Mouse (Mus musculus) adrenal gland, postnatal 36 days (tissue): ENCODE measurements around the gene Bbs9. TPM values are rescaled to one million over a fixed set of nuclear protein-coding genes. Genes with fewer than 3 reads are reported as not detected.
"Not testable (repeated sequence)": the region's sequence is repeated elsewhere in the genome, so short reads cannot be mapped to it uniquely, and the experiment has no call there.

Experiments
- DNase-seq, 2 experiments: peaks; one replicate each; pipeline ENCODE4 v3.0.0; 2021; ENCODE audit warnings: mixed read lengths in 1 of 2
- long read RNA-seq, 2 experiments: library from polyadenylated mRNA; stranded (forward); transcript quantifications; one replicate each; pipeline ENCODE4 v2.0.0; 2021; ENCODE audit warnings: borderline sequencing depth in 2 of 2
- total RNA-seq, 2 experiments: library from RNA; stranded (reverse); gene quantifications; 2 replicates each; pipeline ENCODE4 v1.2.3; 2021

Gene Bbs9
- 10 to 100 TPM; 13.2 to 13.4 TPM for total RNA-seq
- long read RNA-seq, experiment 1, partial matches to known transcripts: 1 of 3 reads
- long read RNA-seq, experiment 1, other reads (novel, unspliced or antisense): 0 of 3 reads
- long read RNA-seq, experiment 2, partial matches to known transcripts: 0 of 4 reads
- long read RNA-seq, experiment 2, other reads (novel, unspliced or antisense): 3 of 4 reads

GRCm38 (mm10) chr9:22475424-22475868, at the start of gene Bbs9:
Bbs9 (plus strand) TSS chr9:22475715.
- peak; percentile 95 for DNase-seq

DNA sequence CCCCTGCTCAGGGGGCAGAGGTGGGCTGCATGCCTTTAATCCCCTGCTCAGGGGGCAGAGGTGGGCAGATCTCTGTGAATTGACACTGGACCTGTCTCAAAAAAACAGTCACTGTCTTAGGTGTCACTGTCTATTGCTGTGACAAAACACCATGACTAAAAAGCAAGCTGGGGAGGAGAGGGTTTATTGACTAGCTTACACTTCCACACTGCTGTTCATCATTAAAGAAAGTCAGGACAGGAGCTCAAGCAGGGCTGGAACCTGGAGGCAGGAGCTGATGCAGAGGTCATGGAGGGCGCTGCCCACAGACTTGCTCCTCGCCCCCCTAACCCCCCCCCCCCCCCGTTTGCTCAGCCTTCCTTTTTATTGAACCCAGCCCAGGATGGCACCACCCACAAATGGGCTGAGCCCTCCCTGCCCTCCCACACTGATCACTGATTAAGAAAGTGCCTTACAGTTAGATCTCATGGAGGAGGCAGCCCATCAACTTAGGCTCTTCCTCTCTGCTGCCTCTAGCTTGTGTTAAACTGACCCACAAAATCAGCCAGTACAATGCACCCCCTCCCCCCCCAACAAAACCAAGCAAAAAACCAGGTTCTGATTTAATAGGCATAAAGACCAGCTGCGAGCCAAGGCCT, 47.4 kb upstream of the Bbs9 start:
- DNase-seq: no peak

DNA sequence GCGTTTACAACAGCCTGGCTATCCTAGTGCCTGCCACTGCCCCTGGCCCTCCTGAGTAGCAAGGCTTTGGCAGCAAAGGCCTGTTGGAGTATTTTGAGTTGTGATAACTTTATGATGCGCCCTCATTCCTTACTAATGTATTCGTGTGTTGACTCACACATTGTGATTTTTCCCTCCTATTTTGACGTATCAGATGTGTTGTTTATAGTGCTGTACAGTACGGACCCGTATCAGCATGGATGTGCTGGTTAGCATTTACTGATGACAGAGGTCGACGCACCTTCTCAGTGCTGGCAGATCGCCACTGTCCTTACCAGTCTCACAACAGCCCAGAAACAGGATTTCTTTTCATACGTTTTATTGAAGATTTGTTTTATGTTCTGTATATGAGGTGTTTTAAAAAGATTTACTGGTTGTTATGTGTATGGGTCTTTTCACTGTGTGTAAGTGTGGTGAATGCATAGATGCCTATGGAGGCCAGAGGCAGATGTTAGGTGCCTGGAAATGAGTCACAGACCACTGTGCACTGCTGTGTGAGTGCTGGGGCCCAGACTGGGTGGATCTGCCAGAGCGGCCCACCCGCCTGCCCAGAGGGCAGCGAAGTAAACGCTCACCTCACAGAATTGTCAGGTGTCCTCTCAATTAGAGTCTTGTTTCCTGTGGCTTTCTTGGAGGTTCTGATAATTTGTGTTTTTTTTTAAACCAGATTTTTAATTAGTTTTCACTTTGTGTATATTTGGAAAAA, 46.7 kb upstream of the Bbs9 start:
- no peak for DNase-seq

DNA sequence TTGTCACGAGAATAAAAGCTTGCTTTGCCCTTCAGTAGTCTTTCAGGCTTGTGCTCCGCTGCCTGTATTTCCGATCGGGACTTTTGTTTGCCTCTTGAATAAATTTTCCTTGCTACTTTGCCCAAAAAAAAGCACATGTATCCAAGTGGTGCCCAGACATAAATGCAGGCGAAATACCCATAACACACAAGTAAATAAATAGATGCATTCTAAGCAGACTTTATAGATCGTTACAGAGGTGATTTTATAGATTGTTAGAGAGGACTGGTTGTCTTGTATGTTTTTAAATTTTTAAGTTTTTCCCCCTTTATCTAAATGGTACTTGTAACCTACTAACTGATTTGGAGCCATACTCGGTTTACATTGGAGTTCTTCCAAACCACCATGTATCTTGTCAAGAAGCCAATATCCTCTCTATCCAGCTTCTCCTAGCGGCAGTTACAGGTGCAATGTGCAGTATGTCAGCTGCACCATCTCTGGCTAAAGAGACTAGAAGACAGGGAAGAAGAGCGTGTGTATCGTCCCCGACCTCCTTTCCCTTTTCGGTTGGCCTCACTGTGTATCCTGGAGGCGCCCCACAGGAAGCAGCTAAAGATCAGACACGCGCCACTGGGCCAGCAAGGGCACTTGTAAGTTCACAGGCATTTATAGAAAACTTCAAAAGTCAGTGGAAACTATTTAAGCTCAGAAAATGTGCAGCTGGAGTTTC, 45.8 kb upstream of the Bbs9 start:
- DNase-seq: peak; percentile 7 to 15

GRCm38 (mm10) chr9:22430315-22430840, 45.1 kb upstream of the Bbs9 start:
- no peak for DNase-seq

- DNase-seq: no peak
These were observed 42.3 kb upstream of the Bbs9 start for GRCm38 (mm10) chr9:22433221-22433620.

GRCm38 (mm10) chr9:22434101-22434500, 41.4 kb upstream of the Bbs9 start:
- DNase-seq: no peak

GRCm38 (mm10) chr9:22438826-22439225, 36.7 kb upstream of the Bbs9 start:
- no peak for DNase-seq

- DNase-seq: no peak
These were observed 32.4 kb upstream of the Bbs9 start for GRCm38 (mm10) chr9:22443157-22443556.

GRCm38 (mm10) chr9:22445123-22445522, 30.4 kb upstream of the Bbs9 start:
- no peak for DNase-seq

GRCm38 (mm10) chr9:22447213-22447612, 28.3 kb upstream of the Bbs9 start:
- peak; percentile 28 to 37 for DNase-seq

DNA sequence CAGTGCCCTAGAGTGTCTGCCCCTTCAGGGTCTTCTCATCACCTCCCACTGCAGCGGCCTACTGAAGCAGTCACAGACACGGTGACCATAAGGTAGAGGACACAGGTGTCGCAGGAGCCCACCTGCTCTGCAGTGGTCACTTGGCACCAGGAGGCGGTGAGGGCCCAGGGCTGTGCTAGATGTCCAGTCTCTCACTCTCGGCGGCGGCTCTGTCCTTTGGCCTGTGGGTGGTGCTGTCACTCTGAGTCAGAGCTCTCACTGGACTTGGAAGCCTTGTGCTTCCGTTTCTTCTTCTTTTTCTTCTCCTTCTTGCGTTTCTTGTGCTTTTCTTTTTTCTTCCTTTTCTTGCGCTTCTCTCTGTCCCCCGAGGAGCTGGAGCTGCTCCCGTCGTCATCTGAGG, 27.1 kb upstream of the Bbs9 start:
- peak; percentile 12 to 29 for DNase-seq

GRCm38 (mm10) chr9:22449209-22449608, 26.3 kb upstream of the Bbs9 start:
- peak in 1 of 2 experiments; percentile 16 for DNase-seq

DNA sequence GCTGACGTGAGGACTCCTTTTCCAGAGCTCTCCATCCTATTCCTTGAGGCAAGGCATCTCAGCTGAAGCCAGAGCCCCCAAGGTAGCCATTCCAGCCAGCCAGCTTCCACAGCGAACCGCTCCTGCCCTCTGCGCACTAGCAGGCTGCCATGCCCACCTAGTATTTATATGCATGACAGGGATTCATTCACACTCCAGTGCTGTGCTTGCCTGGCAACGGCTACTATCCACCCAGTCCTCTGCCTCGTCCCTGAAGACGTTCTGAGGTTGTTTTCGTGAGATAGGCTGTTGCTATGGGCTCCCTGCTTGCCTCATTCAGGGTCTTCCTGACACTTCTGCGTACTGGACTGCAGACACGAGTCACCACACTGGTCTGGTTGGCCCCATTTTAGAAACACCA, 22.8 kb upstream of the Bbs9 start:
- DNase-seq: no peak

- DNase-seq: no peak
These were observed 22.0 kb upstream of the Bbs9 start for GRCm38 (mm10) chr9:22453501-22453924.

DNA sequence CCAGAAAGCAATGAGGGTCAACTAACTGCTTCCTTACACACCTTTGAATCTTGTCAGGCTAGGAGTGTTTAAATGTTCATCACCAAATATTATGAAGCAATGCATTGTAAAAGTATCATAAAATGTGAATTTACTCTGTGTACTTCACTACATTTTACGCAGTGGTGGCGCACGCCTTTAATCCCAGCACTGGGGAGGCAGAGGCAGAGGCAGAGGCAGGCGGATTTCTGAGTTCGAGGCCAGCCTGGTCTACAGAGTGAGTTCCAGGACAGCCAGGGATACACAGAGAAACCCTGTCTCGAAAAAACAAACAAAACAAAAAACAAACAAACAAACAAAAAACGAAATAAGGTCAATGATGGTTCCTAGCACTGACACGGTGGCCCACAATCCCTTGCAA, 21.5 kb upstream of the Bbs9 start, which contains the start of gene Gm17545:
TSS of gene Gm17545 (plus strand) at position 301 of the 400 bp plus-strand sequence.
- DNase-seq: not testable (repeated sequence)

GRCm38 (mm10) chr9:22455041-22455440, 20.5 kb upstream of the Bbs9 start:
- DNase-seq: no peak

GRCm38 (mm10) chr9:22457142-22457835, 18.2 kb upstream of the Bbs9 start:
- DNase-seq: no peak

GRCm38 (mm10) chr9:22461946-22462345, 13.6 kb upstream of the Bbs9 start:
- peak; percentile 50 to 57 for DNase-seq

DNA sequence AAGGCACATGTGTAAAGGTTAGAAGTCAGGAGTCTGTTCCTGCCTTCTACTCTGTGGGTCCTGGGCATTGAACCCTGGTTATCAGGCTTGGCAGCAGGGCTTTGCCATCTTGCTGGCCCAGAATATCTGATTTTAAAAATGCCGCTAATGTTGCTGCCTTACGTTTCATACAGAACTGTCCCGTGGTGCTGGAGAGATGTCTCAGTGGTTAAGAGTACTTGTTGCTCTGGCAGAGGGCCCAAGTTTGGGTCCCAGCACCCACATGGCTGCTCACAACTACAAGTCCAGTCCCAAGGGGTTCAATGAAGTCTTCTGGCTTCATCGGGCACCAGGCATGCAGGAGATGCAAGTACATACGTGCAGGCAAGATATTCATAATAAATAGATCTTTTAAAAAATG, 9.3 kb upstream of the Bbs9 start:
- DNase-seq: no peak

GRCm38 (mm10) chr9:22467371-22468169, 7.9 kb upstream of the Bbs9 start:
- DNase-seq: peak; percentile 40 to 55
